Mouse (Mus musculus): Measurements from ENCODE around the gene Phb2. TPM values are rescaled to one million over a fixed set of nuclear protein-coding genes. Genes with fewer than 3 reads are reported as not detected.
A peak's percentile ranks its signal among the peaks of the same experiment; 100 is the strongest.

Phb2 gene
- polyA plus RNA-seq, 1 experiment from 2014 or later = 249 TPM

GRCm38 (mm10) chr6:124688151-124688758 lies 23.9 kb upstream of the Phb2 start:
- WGBS = 88% methylated on average over 8 of the region's 8 CpGs
- Histone ChIP-seq H3K36me3 (ENCODE audit: control insufficient read depth, insufficient read depth, low read length) (no peaks in the 10 kb centered on the region), H3K4me1 (ENCODE audit: control insufficient read depth, insufficient read depth, low read depth, low read length) (no peaks in the 10 kb centered on the region), H3K27ac (ENCODE audit: low read depth, low read length) (no peak overlapping the region), H3K27me3 (replicated peaks; ENCODE audit: control insufficient read depth, insufficient read depth, low read length) (no peaks in the 10 kb centered on the region), H3K4me2 (ENCODE audit: low read length) (no peak overlapping the region), H3K9ac (ENCODE audit: low read depth, low read length) (no peak overlapping the region), H3K4me3 (ENCODE audit: low read length) (no peak overlapping the region), H3K9me3 (ENCODE audit: control insufficient read depth, low read length) (no peaks in the 10 kb centered on the region)
- ATAC-seq = no peak

- Histone ChIP-seq H3K27ac (ENCODE audit: low read depth, low read length) (no peak overlapping the region), H3K36me3 (ENCODE audit: control insufficient read depth, insufficient read depth, low read length) (no peaks in the 10 kb centered on the region), H3K27me3 (replicated peaks; ENCODE audit: control insufficient read depth, insufficient read depth, low read length) (no peaks in the 10 kb centered on the region), H3K4me2 (ENCODE audit: low read length) (no peak overlapping the region), H3K4me1 (ENCODE audit: control insufficient read depth, insufficient read depth, low read depth, low read length) (no peaks in the 10 kb centered on the region), H3K9me3 (ENCODE audit: control insufficient read depth, low read length) (no peaks in the 10 kb centered on the region), H3K4me3 (ENCODE audit: low read length) (no peak overlapping the region), H3K9ac (ENCODE audit: low read depth, low read length) (no peak overlapping the region)
- no peak for ATAC-seq
- 97% methylated on average over 3 of the region's 3 CpGs for WGBS
Observed at GRCm38 (mm10) chr6:124689011-124689410, 23.1 kb upstream of the Phb2 start.

- no peak overlapping the region for H3K4me3 ChIP-seq (ENCODE audit: low read length)
- no peak for ATAC-seq
- no peak overlapping the region for H3K9ac ChIP-seq (ENCODE audit: low read depth, low read length)
- H3K4me2 ChIP-seq (ENCODE audit: low read length) = no peak overlapping the region
- no peaks in the 10 kb centered on the region for H3K36me3 ChIP-seq (ENCODE audit: control insufficient read depth, insufficient read depth, low read length)
- no peak overlapping the region for H3K27ac ChIP-seq (ENCODE audit: low read depth, low read length)
- H3K27me3 ChIP-seq (replicated peaks; ENCODE audit: control insufficient read depth, insufficient read depth, low read length) = no peaks in the 10 kb centered on the region
- no peaks in the 10 kb centered on the region for H3K4me1 ChIP-seq (ENCODE audit: control insufficient read depth, insufficient read depth, low read depth, low read length)
- 90% methylated on average over 3 of the region's 3 CpGs for WGBS
- no peaks in the 10 kb centered on the region for H3K9me3 ChIP-seq (ENCODE audit: control insufficient read depth, low read length)
Observed at GRCm38 (mm10) chr6:124690517-124690916, 21.6 kb upstream of the Phb2 start.

GRCm38 (mm10) chr6:124693243-124693981 lies 18.7 kb upstream of the Phb2 start:
- no peaks in the 10 kb centered on the region for H3K4me1 ChIP-seq (ENCODE audit: control insufficient read depth, insufficient read depth, low read depth, low read length)
- no peak overlapping the region for H3K9ac ChIP-seq (ENCODE audit: low read depth, low read length)
- H3K4me3 ChIP-seq (ENCODE audit: low read length) = no peak overlapping the region
- H3K9me3 ChIP-seq (ENCODE audit: control insufficient read depth, low read length) = no peaks in the 10 kb centered on the region
- WGBS = 74% methylated on average over 15 of the region's 15 CpGs
- H3K27ac ChIP-seq (ENCODE audit: low read depth, low read length) = peak overlapping the region; percentile 63; the same call in 1 of the 2 replicates
- no peaks in the 10 kb centered on the region for H3K36me3 ChIP-seq (ENCODE audit: control insufficient read depth, insufficient read depth, low read length)
- ATAC-seq = no peak
- H3K4me2 ChIP-seq (ENCODE audit: low read length) = no peak overlapping the region
- H3K27me3 ChIP-seq (replicated peaks; ENCODE audit: control insufficient read depth, insufficient read depth, low read length) = no peaks in the 10 kb centered on the region

- H3K36me3 ChIP-seq (ENCODE audit: control insufficient read depth, insufficient read depth, low read length) = no peaks in the 10 kb centered on the region
- H3K4me3 ChIP-seq (ENCODE audit: low read length) = no peak overlapping the region
- H3K27ac ChIP-seq (ENCODE audit: low read depth, low read length) = peak overlapping the region; percentile 63; the same call in 1 of the 2 replicates
- H3K4me2 ChIP-seq (ENCODE audit: low read length) = no peak overlapping the region
- no peaks in the 10 kb centered on the region for H3K4me1 ChIP-seq (ENCODE audit: control insufficient read depth, insufficient read depth, low read depth, low read length)
- no peak overlapping the region for H3K9ac ChIP-seq (ENCODE audit: low read depth, low read length)
- H3K9me3 ChIP-seq (ENCODE audit: control insufficient read depth, low read length) = no peaks in the 10 kb centered on the region
- peak; percentile 87 for ATAC-seq
- no peaks in the 10 kb centered on the region for H3K27me3 ChIP-seq (replicated peaks; ENCODE audit: control insufficient read depth, insufficient read depth, low read length)
- 62% methylated on average over 15 of the region's 15 CpGs for WGBS
Observed at GRCm38 (mm10) chr6:124694166-124694955, 17.8 kb upstream of the Phb2 start.

GRCm38 (mm10) chr6:124696441-124697150 lies 15.5 kb upstream of the Phb2 start:
- H3K9ac ChIP-seq (ENCODE audit: low read depth, low read length) = no peak overlapping the region
- H3K4me1 ChIP-seq (ENCODE audit: control insufficient read depth, insufficient read depth, low read depth, low read length) = no peaks in the 10 kb centered on the region
- no peak overlapping the region for H3K4me2 ChIP-seq (ENCODE audit: low read length)
- no peaks in the 10 kb centered on the region for H3K27me3 ChIP-seq (replicated peaks; ENCODE audit: control insufficient read depth, insufficient read depth, low read length)
- no peak for ATAC-seq
- peaks cover 6% of the 10 kb centered on the region; the same call in 1 of the 2 replicates for H3K36me3 ChIP-seq (ENCODE audit: control insufficient read depth, insufficient read depth, low read length)
- 91% methylated on average over 7 of the region's 7 CpGs for WGBS
- H3K27ac ChIP-seq (ENCODE audit: low read depth, low read length) = no peak overlapping the region
- H3K4me3 ChIP-seq (ENCODE audit: low read length) = no peak overlapping the region
- no peaks in the 10 kb centered on the region for H3K9me3 ChIP-seq (ENCODE audit: control insufficient read depth, low read length)

- no peak for ATAC-seq
- H3K27me3 ChIP-seq (replicated peaks; ENCODE audit: control insufficient read depth, insufficient read depth, low read length) = no peaks in the 10 kb centered on the region
- H3K4me2 ChIP-seq (ENCODE audit: low read length) = no peak overlapping the region
- H3K4me1 ChIP-seq (ENCODE audit: control insufficient read depth, insufficient read depth, low read depth, low read length) = no peaks in the 10 kb centered on the region
- H3K9ac ChIP-seq (ENCODE audit: low read depth, low read length) = no peak overlapping the region
- WGBS = 83% methylated on average over 6 of the region's 6 CpGs
- no peak overlapping the region for H3K27ac ChIP-seq (ENCODE audit: low read depth, low read length)
- H3K9me3 ChIP-seq (ENCODE audit: control insufficient read depth, low read length) = no peaks in the 10 kb centered on the region
- H3K4me3 ChIP-seq (ENCODE audit: low read length) = no peak overlapping the region
- peaks cover 12% of the 10 kb centered on the region for H3K36me3 ChIP-seq (ENCODE audit: control insufficient read depth, insufficient read depth, low read length)
Observed at GRCm38 (mm10) chr6:124698751-124699150, 13.4 kb upstream of the Phb2 start.

GRCm38 (mm10) chr6:124699366-124699765 lies 12.8 kb upstream of the Phb2 start:
- WGBS = 86% methylated on average over 4 of the region's 4 CpGs
- no peaks in the 10 kb centered on the region for H3K27me3 ChIP-seq (replicated peaks; ENCODE audit: control insufficient read depth, insufficient read depth, low read length)
- H3K27ac ChIP-seq (ENCODE audit: low read depth, low read length) = no peak overlapping the region
- no peak overlapping the region for H3K9ac ChIP-seq (ENCODE audit: low read depth, low read length)
- no peaks in the 10 kb centered on the region for H3K9me3 ChIP-seq (ENCODE audit: control insufficient read depth, low read length)
- H3K4me1 ChIP-seq (ENCODE audit: control insufficient read depth, insufficient read depth, low read depth, low read length) = no peaks in the 10 kb centered on the region
- H3K4me3 ChIP-seq (ENCODE audit: low read length) = no peak overlapping the region
- no peak overlapping the region for H3K4me2 ChIP-seq (ENCODE audit: low read length)
- H3K36me3 ChIP-seq (ENCODE audit: control insufficient read depth, insufficient read depth, low read length) = peaks cover 18% of the 10 kb centered on the region
- no peak for ATAC-seq
